Mouse (Mus musculus) ES-E14 (cell line): Measurements from ENCODE around the gene Nprl2. TPM values are rescaled to one million over a fixed set of nuclear protein-coding genes. Genes with fewer than 3 reads are reported as not detected.
"Not testable (repeated sequence)": the region's sequence is repeated elsewhere in the genome, so short reads cannot be mapped to it uniquely, and the experiment has no call there.

Experiments
- DNase-seq: peaks from one replicate; pipeline ENCODE4 v3.0.0-alpha.2; 2013; ENCODE audit warnings: low read depth, low spot score
- H3K27ac ChIP-seq: 2 replicates; pipeline ENCODE4 v1.5.1; 2012; ENCODE audit warnings: low read depth, mild to moderate bottlenecking, low read length, moderate library complexity, mixed read lengths; ENCODE audit not compliant: poor library complexity, insufficient read depth, severe bottlenecking
- H3K36me3 ChIP-seq: 2 replicates; pipeline ENCODE4 v1.6.1; 2012; ENCODE audit warnings: mild to moderate bottlenecking, low read length, moderate library complexity, mixed read lengths; ENCODE audit not compliant: control insufficient read depth, poor library complexity, insufficient read depth, severe bottlenecking
- H3K4me1 ChIP-seq, 2 experiments: fragments of 150-350 bp in 1 of 2; sonication (generic) in 1 of 2; 2 replicates each; pipeline ENCODE4 v1.6.1; 2012; ENCODE audit warnings: low read length in 2 of 2, mild to moderate bottlenecking in 1 of 2, mixed read lengths in 1 of 2; ENCODE audit not compliant: control insufficient read depth in 2 of 2, insufficient read depth in 2 of 2, poor library complexity in 1 of 2
- H3K4me3 ChIP-seq, 2 experiments: fragments of 150-350 bp in 1 of 2; sonication (generic) in 1 of 2; 2 replicates each; pipeline ENCODE4 v1.5.1; 2012; ENCODE audit warnings: low read length in 2 of 2, low read depth in 1 of 2, mild to moderate bottlenecking in 1 of 2, mixed read lengths in 1 of 2; ENCODE audit not compliant: insufficient read depth in 1 of 2, poor library complexity in 1 of 2, severe bottlenecking in 1 of 2
- H3K9ac ChIP-seq: 2 replicates; pipeline ENCODE4 v1.6.1; 2012; ENCODE audit warnings: low read depth, mild to moderate bottlenecking, low read length, mixed read lengths; ENCODE audit not compliant: poor library complexity, insufficient read depth, severe bottlenecking
- H3K9me3 ChIP-seq: fragments of 150-350 bp; sonication (generic); 2 replicates; pipeline ENCODE4 v1.6.1; 2012; ENCODE audit warnings: low read depth, mild to moderate bottlenecking, low read length; ENCODE audit not compliant: control insufficient read depth, insufficient read depth
- CHD2 ChIP-seq: IDR thresholded peaks from 2 replicates; pipeline ENCODE4 v1.6.1; 2014; ENCODE audit warnings: mild to moderate bottlenecking, low read depth, low read length, inconsistent platforms
- HCFC1 ChIP-seq: IDR thresholded peaks from 2 replicates; pipeline ENCODE4 v1.6.1; 2012; ENCODE audit warnings: low read length, inconsistent platforms, borderline replicate concordance; ENCODE audit not compliant: insufficient read depth
- MAFK ChIP-seq: IDR thresholded peaks from 2 replicates; pipeline ENCODE4 v1.6.1; 2014; ENCODE audit warnings: mild to moderate bottlenecking, low read depth, low read length, inconsistent platforms; ENCODE audit not compliant: insufficient read depth
- ZC3H11A ChIP-seq: IDR thresholded peaks from 2 replicates; pipeline ENCODE4 v1.6.1; 2012; ENCODE audit warnings: low read depth, mild to moderate bottlenecking, inconsistent platforms, low read length, borderline replicate concordance
- ZNF384 ChIP-seq: IDR thresholded peaks from 2 replicates; pipeline ENCODE4 v1.6.1; 2012; ENCODE audit warnings: low read depth, low read length, inconsistent platforms
- in situ Hi-C, 2 experiments: fragments of 600-800 bp; cut with MboI; formaldehyde crosslinking; loops; one replicate each; pipeline ENCODE4 v1.15.1; 2025; ENCODE audit warnings: low sequenced_read_pairs in 2 of 2, inconsistent platforms in 1 of 2; ENCODE audit not compliant: unreplicated experiment in 2 of 2
- total RNA-seq: library from RNA; depleted of rRNA; stranded (reverse); fragments of 300-350 nt; gene quantifications from 2 replicates; pipeline ENCODE4 v1.2.3, GENCODE M21; 2012

Gene Nprl2
- total RNA-seq, 1 experiment: 21.2 TPM

DNA sequence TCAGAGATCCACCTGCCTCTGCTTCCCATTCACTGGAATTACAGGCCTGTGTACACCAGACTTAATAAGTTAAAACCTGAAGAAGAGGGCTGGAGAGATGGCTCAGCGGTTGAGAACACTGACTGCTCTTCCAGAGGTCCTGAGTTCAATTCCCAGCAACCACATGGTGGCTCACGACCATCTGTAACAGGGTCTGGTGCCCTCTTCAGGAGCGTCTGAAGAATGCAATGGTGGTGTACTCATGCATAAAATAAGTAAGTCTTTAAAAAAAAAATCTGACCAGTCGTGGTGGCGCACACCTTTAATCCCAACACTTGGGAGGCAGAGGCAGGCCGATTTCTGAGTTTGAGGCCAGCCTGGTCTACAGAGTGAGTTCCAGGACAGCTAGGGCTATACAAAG, 31.7 kb downstream of the Nprl2 start:
- H3K4me3 ChIP-seq, in situ Hi-C loops, H3K9me3 ChIP-seq, H3K9ac ChIP-seq, DNase-seq, H3K27ac ChIP-seq: not testable (repeated sequence)
- peaks cover 0 to 26% of the 10 kb centered on the region in 2 experiments; a peak in 3 of 4 replicates for H3K4me1 ChIP-seq
- H3K36me3 ChIP-seq: peaks cover 17% of the 10 kb centered on the region
- TF ChIP-seq ZNF384: peak; percentile 38; the same call in 1 of the 2 replicates

DNA sequence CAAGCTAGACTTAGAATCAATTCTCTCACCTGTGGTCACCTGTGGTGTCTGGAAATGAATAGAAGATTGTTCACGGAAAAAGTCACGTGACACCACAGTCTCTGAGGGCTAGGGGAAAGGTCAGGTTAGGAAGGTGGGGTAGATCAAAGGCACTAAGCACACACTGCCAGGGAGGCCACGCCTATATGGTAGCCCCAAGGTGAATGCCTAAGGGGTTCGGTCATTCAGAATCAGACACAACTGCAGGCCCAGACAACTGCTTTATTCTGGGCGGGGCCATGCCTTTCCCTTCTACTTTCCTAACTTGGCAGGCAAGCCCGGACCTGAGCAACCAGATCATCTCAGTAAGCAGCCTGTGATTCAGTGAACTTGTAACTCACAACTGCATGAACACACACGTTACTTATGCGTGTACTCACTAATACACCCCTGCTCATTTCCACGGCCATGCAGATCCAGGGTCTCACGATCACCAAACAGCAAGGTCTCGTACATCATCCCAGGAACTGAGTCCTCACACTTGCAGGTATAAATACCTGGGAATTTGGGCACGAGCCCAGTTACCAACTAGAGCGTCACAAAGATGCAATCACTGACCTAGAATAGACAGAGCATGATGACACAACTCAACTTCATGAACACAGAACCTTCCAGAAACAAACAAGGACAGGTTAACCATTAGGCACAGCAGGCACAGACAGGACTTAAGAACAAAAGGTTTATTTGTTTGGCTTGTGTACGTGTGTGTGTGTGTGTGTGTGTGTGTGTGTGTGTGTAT, 33.7 kb downstream of the Nprl2 start:
- Histone ChIP-seq H3K4me1 (peaks cover 0 to 18% of the 10 kb centered on the region in 2 experiments; a peak in 2 of 4 replicates), H3K27ac (peak overlapping the region; percentile 77), H3K9ac (0 out of 2 replicates have a peak overlapping the region, but pooled peaks have one; percentile 44), H3K36me3 (peaks cover 15% of the 10 kb centered on the region), H3K4me3 (no peak overlapping the region), H3K9me3 (no peaks in the 10 kb centered on the region)
- in situ Hi-C loops: no loop called here
- TF ChIP-seq ZNF384 (no peak), CHD2 (no peak), MAFK (no peak), ZC3H11A (no peak), HCFC1 (no peak)
- DNase-seq: peak; percentile 92

DNA sequence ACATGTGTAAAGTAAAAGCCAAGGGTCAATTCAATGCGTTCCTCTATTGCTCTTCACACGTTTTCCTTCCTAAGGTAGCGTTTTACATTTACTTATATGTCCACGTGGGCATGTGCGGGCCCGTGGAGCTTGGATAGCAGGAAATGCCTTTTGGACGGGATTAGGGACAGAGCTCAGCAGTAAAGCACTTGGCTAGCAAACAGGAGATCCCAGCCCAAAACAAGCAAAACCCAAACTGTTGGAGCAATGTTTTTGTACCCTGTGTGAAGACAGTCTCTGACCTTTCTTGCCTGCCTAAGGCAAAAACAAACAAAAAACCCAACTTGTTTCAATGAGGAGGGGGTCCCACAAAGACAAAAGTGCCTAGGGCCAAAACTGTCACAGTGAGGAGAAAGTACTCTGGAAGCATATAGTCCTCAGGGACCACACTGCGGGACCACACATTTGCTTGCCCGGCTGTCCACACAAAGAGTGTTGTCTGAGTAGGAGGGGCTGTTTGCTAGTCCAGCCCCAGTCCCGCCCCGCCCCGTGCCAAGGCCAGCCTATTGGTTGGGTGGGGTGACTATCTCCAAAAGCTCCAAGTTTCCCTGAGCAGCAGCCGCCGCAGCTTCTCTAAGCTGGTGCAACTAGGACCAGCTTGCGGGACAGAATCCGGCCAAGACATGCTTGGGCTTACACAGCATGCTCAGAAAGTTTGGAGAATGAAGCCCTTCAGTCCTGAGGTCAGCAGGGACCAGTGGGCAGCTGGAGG, 34.5 kb downstream of the Nprl2 start, which contains the start of gene Hyal1:
Hyal1 (plus strand) TSS at position 571 of the 751 bp plus-strand sequence.
- in situ Hi-C loops: no loop called here
- TF ChIP-seq MAFK (no peak), HCFC1 (no peak), ZNF384 (no peak), ZC3H11A (no peak), CHD2 (no peak)
- peak within 1 kb of the TSS; percentile 57 to 69 for H3K4me3 ChIP-seq
- H3K27ac ChIP-seq: peak within 1 kb of the TSS; percentile 77
- H3K9me3 ChIP-seq: no peaks in the 10 kb centered on the region
- H3K4me1 ChIP-seq: peaks cover 2 to 12% of the 10 kb centered on the region in 2 experiments; a peak in 2 of 4 replicates
- peak within 1 kb of the TSS; percentile 62 for H3K9ac ChIP-seq
- peaks cover 8% of the 10 kb centered on the region for H3K36me3 ChIP-seq
- DNase-seq: no peak

DNA sequence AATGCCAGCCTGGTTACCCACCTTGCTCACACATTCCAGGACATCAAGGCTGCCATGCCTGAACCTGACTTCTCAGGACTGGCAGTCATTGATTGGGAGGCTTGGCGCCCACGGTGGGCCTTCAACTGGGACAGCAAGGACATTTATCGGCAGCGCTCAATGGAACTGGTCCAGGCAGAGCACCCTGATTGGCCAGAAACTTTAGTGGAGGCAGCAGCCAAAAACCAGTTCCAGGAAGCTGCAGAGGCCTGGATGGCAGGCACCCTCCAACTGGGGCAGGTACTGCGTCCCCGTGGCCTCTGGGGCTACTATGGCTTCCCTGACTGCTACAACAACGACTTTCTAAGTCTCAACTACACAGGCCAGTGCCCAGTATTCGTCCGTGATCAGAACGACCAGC, 35.8 kb downstream of the Nprl2 start:
- Histone ChIP-seq H3K27ac (no peak overlapping the region), H3K4me3 (no peak overlapping the region)

More for the DNA sequence above, 35.8 kb downstream of the Nprl2 start:
- no peak for TF ChIP-seq MAFK
- TF ChIP-seq ZC3H11A: no peak
- TF ChIP-seq ZNF384: no peak
- TF ChIP-seq CHD2: no peak
- no peak for TF ChIP-seq HCFC1
- peaks cover 2 to 22% of the 10 kb centered on the region in 2 experiments; a peak in 2 of 4 replicates for H3K4me1 ChIP-seq
- DNase-seq: no peak
- in situ Hi-C loops: no loop called here
- H3K9ac ChIP-seq: no peak overlapping the region
- H3K9me3 ChIP-seq: no peaks in the 10 kb centered on the region
- H3K36me3 ChIP-seq: no peaks in the 10 kb centered on the region; the same call in 1 of the 2 replicates
